Mouse (Mus musculus): Measurements from ENCODE around the gene Ciart.

Gene Ciart

DNA sequence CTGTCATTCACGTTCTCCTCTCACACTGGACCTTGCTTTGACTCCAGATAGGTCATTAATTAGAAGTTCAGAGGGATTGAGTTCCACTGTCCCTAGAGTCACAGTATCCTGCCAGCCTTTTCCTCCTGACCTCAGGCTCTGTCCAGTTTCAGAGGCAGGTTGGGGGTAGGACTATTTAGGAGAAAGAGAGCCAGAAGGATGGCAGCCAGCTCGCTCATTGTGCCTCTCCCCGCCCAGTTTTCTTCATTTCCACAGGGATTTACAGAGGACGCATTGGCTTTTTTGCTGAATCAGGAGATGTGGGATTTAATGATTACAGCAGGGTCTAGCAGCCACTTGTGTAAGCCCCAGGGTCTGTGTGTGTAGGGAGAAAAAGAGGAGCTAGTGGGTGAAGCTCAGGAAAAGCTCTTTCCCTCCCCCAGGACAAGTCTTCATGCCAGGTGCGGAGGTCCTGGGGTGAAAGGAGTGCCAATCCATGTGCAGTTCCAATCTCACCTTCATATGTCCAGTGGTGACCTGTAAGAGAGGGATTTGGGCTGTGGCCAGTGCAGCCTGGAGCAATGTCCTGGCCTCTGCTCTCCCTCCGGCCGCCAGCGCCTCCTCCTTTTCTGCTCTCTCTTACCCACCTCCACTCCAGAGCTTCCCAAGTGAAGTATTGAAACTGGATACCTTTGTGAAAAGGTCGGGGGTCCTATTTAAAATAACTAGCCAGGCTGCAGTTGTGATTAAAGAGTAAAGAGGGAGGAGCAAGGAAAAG, 19.7 kb upstream of the Ciart start:
- DNase-seq: peak; percentile 77 to 78

- DNase-seq: no peak
Observed at GRCm38 (mm10) chr3:95899800-95900524, 17.9 kb upstream of the Ciart start.

DNA sequence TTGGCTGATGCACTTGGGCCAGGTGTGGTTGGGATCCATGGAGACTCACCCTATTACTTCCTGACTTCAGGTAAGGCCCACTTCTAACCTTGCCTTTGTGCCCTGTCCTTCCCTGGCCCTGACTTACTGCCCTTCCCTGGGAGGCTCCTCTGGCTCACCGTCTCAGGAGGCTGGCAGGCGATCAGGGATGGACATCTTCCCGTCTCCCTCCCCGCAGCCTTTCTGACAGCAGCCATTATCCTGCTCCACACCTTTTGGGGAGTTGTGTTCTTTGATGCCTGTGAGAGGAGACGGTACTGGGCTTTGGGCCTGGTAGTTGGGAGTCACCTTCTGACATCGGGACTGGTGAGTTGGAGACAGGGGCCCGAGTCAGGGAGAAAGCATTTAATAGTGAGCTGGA, 13.4 kb upstream of the Ciart start:
- peak in 1 of 2 experiments; percentile 8 for DNase-seq

DNA sequence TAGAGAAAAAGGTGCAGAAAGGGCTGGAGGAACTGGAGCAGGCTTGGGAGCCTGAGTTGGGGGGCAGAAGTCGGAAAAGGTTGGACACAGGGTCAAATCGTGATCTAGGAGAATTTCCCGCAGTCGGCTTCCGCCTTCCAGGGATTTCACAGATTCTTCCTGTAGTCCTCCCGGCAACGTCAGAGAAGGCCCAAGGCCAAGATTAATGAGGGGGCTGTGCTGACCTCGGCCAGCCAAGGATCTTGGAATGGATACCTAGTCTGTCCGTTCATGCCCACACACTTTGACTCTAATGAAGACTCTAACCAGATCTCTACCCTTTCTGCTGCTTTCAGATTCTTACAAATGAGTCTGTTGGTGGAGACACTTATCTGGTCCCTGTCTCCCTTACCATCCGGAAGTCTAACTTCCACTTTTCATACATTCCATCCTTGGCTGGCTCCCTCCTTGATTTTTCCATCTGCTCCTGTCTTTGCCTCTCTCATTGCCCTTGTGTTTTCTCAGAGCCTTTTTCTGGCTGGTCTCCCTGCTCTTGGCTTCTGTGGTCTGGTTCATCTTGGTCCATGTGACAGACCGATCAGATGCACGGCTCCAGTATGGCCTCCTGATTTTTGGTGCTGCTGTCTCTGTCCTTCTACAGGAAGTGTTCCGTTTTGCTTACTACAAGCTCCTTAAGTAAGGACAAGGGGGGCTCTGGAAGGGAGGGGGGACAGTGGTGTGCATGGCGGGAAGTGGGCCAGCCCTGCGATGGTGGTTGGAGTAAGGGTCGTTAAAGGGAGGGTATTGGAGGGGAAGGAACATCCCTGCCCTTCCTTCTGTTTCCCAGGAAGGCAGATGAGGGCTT, 12.5 kb upstream of the Ciart start:
- DNase-seq: peak; percentile 82 to 87

DNA sequence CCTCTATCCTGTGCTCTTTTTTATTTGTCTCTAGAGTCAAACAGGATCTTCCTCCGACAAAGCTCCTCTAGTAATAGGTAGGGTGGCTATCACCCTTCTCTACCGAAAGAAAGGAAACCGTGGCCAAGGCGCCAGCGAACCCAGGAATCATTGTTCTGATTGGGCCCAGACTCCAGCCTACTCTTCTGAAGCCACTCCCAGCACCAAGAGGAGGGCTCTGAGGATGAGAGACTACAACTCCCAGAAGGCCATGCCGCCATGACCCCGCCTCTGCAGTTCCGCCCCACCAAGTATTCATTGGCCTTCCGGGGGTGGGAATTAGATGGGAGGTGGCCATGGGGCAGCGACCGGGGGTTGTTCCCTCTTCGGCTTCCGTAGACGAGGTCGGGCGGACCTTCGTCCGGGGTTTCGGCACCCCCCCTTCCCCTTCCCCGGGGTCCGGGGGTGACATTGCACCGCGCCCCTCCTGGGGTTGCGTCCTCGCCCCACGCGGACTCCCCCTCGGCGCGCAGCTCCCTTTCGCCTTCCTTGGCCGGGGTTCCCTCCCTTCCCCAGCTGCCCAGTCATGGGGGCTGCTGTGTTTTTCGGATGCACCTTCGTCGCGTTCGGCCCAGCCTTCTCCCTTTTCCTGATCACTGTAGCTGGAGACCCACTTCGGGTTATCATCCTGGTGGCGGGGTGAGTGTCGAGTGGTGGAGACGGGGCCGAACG, 11.7 kb upstream of the Ciart start, which contains the start of gene Aph1a:
TSS of gene Aph1a (plus strand) at position 364 of the 711 bp plus-strand sequence.
- DNase-seq: peak; percentile 97 to 99

DNA sequence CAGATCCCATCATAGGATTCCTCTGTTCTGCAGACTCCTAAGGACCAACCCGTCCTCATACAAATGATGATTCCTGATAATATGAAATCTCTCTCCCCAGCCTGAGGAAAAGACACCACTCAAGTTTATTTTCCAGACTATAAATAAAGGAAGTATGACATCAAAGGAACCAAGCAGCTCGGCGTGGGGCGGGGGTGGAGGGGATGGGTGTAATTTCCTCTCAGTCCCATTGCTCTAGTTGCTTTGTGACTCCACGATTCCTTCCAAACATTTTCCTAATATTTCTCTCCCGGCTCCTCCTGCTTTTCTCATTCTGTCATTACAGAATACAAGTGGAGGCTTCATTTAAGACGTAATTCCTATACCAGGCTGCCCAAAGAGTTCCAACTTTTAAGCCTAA, 11.1 kb upstream of the Ciart start:
- peak in 1 of 2 experiments; percentile 14 for DNase-seq

DNA sequence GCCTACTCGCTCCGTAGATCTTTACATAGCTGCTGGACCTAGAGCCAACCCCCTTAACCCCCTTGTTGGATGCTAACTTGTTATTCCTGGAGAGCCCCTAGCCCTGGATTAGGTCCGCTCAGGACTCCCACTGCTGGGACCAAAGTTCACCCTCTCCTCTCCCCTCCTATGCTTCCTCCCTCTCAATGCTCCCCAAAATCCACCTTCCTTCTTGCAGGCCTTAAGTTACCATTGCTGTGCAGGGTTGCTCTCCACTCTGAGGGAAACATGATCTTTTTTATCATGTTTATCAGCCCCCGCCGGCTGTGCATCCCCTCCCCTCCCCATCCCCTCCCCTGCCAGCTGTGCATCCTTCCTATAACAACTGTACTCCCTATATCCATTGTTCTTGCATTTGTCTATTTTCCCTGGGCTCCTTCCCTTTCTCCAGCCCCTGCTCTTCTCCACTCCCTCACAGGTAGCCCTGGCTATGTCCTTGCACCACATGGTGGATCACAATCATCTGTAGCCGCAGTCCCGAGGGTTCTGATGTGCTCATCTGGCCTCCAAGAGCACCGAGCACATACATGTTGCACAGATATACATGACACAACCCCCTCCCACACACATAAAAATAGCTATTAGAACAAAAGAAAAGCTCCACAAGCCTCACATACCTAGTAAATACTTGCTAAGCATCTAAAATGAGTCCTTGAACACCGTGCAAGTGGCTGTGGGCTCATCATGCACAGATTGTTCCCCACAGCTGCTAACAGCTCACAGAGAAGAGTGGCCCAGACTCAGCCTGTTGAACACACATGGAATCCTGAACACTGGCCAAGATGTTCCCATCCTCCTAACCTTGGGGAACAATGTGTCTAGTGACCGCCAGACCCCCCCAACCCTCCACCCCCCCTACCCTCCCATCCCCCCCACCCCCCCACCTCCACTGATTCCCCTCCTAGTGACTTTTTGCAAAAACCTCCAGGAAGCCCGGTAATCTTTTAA, 10.3 kb upstream of the Ciart start:
- peak; percentile 3 to 27 for DNase-seq

DNA sequence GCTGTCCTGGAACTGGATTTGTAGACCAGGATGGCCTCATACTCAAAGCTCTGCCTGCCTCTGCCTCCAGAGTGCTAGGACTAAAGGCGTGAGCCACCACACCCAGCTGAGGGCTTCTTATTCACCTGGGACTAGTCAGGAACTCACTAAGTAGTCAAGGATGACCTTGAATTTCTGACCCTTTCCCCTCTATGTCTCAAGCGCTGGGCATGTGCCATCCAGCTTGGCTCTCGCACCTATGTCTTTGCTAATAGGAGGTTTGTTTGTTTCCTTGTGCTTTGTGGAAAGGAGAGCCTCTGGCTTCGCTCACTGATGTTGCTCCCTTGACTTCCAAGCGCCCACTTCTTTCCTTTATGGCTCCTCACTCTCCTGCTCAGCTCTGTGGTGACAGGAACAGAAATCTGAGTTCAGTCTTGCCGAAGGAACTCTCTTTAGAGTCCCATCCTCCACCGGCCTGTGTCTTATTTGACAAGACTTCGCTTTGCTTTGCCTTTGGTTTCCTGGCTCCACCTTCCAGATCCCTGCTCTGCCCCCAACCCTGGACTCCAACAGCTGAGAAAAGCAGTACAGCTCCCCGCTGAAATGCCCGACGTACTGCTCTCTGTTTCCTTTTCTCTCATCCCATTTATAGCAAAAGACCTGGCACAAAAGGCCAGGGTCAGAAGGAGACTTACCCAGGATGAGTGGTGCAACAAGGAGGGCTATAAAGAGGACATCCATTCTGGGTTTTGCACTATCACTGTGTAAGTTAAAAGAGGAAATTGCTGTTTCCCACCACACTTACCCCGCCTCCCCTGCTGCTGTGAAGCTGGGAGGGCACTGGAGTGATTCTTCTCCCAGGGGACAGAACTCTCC, 9.4 kb upstream of the Ciart start, which contains the start of gene BC028528:
TSS of gene BC028528 (minus strand) at position 795 of the 855 bp plus-strand sequence.
- DNase-seq: peak; percentile 14 to 32

DNA sequence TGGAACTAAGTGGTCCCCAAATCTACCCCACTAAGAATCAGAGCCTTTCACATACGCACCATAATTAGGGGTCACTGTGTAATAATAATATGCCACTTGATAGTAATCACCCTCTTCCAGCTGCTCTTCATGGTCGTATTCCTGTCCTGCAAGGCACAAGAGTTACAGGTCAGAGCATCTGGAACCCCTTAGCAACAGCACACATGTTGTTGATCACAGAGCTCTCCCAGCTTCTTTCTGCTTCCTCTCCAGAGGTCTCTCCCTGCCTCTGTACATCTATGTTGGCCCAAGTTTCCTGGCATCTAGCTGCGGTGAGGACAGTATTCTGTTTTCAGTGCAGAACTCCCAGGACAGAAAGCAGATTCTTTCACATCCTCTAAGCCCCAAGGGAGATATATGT, 7.6 kb upstream of the Ciart start:
- no peak for DNase-seq

- DNase-seq: peak; percentile 75 to 77
Observed at GRCm38 (mm10) chr3:95887596-95887995, 5.5 kb upstream of the Ciart start.

DNA sequence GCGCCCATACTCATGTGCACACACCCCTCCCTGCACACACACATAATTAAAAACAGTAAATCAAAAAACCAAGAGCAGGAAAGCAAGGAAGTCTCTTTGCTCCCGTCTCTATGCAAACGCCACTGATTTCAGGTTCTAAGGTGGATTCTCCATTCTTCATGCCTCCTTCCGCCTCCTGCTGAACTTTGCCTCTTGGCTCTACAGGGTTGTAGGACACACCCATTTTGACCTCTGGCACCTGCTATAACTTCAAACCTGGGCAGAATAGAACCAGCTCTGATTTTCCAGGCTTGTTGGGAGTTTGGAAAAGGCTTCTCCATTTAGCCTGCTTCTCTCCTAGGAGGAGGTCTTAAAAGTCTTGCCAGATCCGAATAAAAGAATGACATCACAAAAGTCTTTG, 2.3 kb upstream of the Ciart start:
- peak; percentile 65 to 73 for DNase-seq

GRCm38 (mm10) chr3:95882816-95883425, 870 bp upstream of the Ciart start:
- DNase-seq: peak; percentile 82 to 86

GRCm38 (mm10) chr3:95879063-95879462, 3.0 kb downstream of the Ciart start:
- no peak for DNase-seq

DNA sequence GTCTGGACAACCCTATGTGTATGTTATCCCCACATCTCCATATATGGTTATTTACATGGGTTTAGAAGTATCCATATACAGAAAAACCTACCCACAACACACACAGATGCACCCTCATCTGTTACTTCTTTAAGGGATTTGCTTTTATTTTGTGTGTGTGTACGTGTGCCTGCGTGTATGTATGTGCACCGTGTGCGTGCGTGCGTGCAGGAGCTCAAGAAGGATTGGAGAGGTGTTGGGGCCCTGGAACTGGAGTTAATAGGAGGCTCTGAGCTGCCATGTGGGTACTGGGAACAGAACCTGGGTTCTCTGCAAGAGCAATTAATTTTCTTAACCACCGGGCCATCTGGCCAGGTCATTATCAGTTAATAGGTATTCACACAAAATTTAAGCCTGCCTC, 10.0 kb downstream of the Ciart start:
- DNase-seq: no peak

- DNase-seq: peak; percentile 91 to 93
Observed at GRCm38 (mm10) chr3:95871392-95871867, 10.6 kb downstream of the Ciart start, which contains the start of gene Mrps21. Gene Mrps21, minus strand, starts transcription at chr3:95871519.

DNA sequence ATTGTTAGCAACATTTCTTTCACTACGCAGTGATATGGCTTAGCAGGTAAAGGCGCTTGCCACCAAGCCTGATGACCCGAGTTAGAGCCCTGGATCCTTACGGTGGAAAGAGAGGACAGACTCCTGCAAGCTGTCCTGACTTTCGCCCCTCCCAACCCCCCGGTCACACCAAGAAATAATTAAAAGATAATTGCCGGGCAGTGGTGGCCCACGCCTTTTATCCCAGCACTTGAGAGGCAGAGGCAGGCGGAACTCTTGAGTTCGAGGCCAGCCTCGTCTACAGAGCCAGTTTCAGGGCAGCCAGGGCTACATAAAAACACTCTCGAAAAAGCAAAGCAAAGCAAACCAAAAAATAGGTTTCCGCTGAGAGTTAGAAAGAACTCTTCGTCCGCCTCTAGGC, 11.1 kb downstream of the Ciart start:
- DNase-seq: peak in 1 of 2 experiments; percentile 59

- no peak for DNase-seq
Observed at GRCm38 (mm10) chr3:95867408-95867807, 14.6 kb downstream of the Ciart start.

DNA sequence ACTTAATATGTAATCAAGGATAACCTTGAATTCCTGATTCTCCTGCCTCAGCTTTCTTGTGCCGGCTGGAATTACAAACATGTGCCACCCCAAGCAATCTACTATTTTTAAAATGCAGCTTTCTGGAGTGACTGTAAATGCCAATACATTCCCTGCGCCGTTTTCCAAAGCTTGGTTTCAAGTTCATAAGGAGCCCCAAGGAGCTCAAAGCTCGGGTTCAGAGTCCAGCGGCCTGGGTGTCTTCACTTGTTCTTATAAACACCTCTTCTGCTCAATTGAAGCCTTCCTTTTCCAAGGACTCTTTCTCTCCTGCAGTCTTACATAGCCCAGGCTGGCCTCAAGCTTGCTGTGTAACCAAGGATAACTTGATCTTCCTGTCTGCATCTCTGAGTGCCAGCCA, 16.0 kb downstream of the Ciart start:
- peak; percentile 70 to 73 for DNase-seq

- no peak for DNase-seq
Observed at GRCm38 (mm10) chr3:95865571-95865970, 16.5 kb downstream of the Ciart start.

Measured in kidney, adult 8-10 months (tissue).